Mouse (Mus musculus): ENCODE results near the gene Pgbd5.
A peak's percentile ranks its signal among the peaks of the same experiment; 100 is the strongest.

Pgbd5 gene

GRCm38 (mm10) chr8:124439558-124439957, at the start of gene Pgbd5:
Gene Pgbd5, minus strand, starts transcription at chr8:124439658.
- no peak for DNase-seq (ENCODE audit: low read depth)

- DNase-seq (ENCODE audit: low read depth): no peak
Measured at GRCm38 (mm10) chr8:124483356-124484115, 44.1 kb upstream of the Pgbd5 start.

GRCm38 (mm10) chr8:124482790-124483189, 43.3 kb upstream of the Pgbd5 start:
- no peak for DNase-seq (ENCODE audit: low read depth)

- DNase-seq (ENCODE audit: low read depth): no peak
Measured at GRCm38 (mm10) chr8:124480321-124480720, 40.9 kb upstream of the Pgbd5 start.

- no peak for DNase-seq (ENCODE audit: low read depth)
Measured at GRCm38 (mm10) chr8:124479251-124479650, 39.8 kb upstream of the Pgbd5 start.

GRCm38 (mm10) chr8:124476701-124477100, 37.2 kb upstream of the Pgbd5 start:
- no peak for DNase-seq (ENCODE audit: low read depth)

GRCm38 (mm10) chr8:124475690-124476089, 36.2 kb upstream of the Pgbd5 start:
- no peak for DNase-seq (ENCODE audit: low read depth)

- no peak for DNase-seq (ENCODE audit: low read depth)
Measured at GRCm38 (mm10) chr8:124464641-124465040, 25.2 kb upstream of the Pgbd5 start.

- no peak for DNase-seq (ENCODE audit: low read depth)
Measured at GRCm38 (mm10) chr8:124463111-124463510, 23.7 kb upstream of the Pgbd5 start.

GRCm38 (mm10) chr8:124462192-124462591, 22.7 kb upstream of the Pgbd5 start:
- DNase-seq (ENCODE audit: low read depth): no peak

- DNase-seq (ENCODE audit: low read depth): no peak
Measured at GRCm38 (mm10) chr8:124461103-124461502, 21.6 kb upstream of the Pgbd5 start.

GRCm38 (mm10) chr8:124460660-124461059, 21.2 kb upstream of the Pgbd5 start:
- DNase-seq (ENCODE audit: low read depth): no peak

- no peak for DNase-seq (ENCODE audit: low read depth)
Measured at GRCm38 (mm10) chr8:124459627-124460026, 20.2 kb upstream of the Pgbd5 start.

GRCm38 (mm10) chr8:124455359-124455758, 15.9 kb upstream of the Pgbd5 start:
- DNase-seq (ENCODE audit: low read depth): peak; percentile 15

- no peak for DNase-seq (ENCODE audit: low read depth)
Measured at GRCm38 (mm10) chr8:124450192-124450895, 10.9 kb upstream of the Pgbd5 start.

- DNase-seq (ENCODE audit: low read depth): no peak
Measured at GRCm38 (mm10) chr8:124448962-124449670, 9.7 kb upstream of the Pgbd5 start.

GRCm38 (mm10) chr8:124436741-124437140, 2.7 kb downstream of the Pgbd5 start:
- DNase-seq (ENCODE audit: low read depth): no peak

- no peak for DNase-seq (ENCODE audit: low read depth)
Measured at GRCm38 (mm10) chr8:124435707-124436243, 3.7 kb downstream of the Pgbd5 start.

GRCm38 (mm10) chr8:124435170-124435569, 4.3 kb downstream of the Pgbd5 start:
- DNase-seq (ENCODE audit: low read depth): no peak

- DNase-seq (ENCODE audit: low read depth): peak; percentile 81
Measured at GRCm38 (mm10) chr8:124434126-124434790, 5.2 kb downstream of the Pgbd5 start.

- DNase-seq (ENCODE audit: low read depth): no peak
Measured at GRCm38 (mm10) chr8:124433451-124434125, 5.9 kb downstream of the Pgbd5 start.
